Mouse (Mus musculus): ENCODE results near the gene Iqsec1. TPM values are rescaled to one million over a fixed set of nuclear protein-coding genes. Genes with fewer than 3 reads are reported as not detected.

Iqsec1 gene
- polyA plus RNA-seq, 1 experiment from 2014 or later, result 17.4 TPM

DNA sequence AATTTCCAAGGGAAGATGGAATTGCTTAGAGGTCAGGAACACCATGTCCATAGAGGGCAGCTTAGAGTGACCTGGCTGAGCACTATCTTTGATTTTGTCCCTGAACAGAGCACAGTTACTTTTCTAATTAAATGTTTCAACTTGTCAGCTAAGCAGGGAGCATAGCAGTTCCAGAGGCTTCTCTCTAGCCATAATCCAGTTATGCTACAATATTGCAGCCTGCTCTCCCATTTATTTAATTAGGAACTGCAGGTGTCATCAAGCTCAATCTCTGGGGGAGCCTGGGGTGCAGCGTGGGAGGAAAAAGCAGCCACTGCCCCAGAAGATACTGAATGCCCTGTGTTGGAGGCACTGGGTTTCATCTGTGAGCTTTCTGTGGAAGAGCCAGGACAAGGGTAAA lies 127.1 kb downstream of the Iqsec1 start:
- 79% methylated on average over 1 of the region's 1 CpGs for WGBS
- Histone ChIP-seq H3K27ac (replicated peaks; ENCODE audit: low read depth, low read length) (no peak overlapping the region), H3K9ac (ENCODE audit: low read depth, low read length) (no peak overlapping the region), H3K4me1 (ENCODE audit: control insufficient read depth, insufficient read depth, low read length) (no peaks in the 10 kb centered on the region), H3K4me3 (ENCODE audit: low read depth, low read length) (no peak overlapping the region), H3K4me2 (ENCODE audit: low read depth, low read length) (no peak overlapping the region), H3K27me3 (replicated peaks; ENCODE audit: control insufficient read depth, insufficient read depth, low read length) (no peaks in the 10 kb centered on the region), H3K9me3 (ENCODE audit: control insufficient read depth, low read length) (no peaks in the 10 kb centered on the region), H3K36me3 (ENCODE audit: control insufficient read depth, insufficient read depth, low read length) (no peaks in the 10 kb centered on the region)
- ATAC-seq (ENCODE audit: low read depth) (no peak), DNase-seq (ENCODE audit: low spot score) (no peak)

DNA sequence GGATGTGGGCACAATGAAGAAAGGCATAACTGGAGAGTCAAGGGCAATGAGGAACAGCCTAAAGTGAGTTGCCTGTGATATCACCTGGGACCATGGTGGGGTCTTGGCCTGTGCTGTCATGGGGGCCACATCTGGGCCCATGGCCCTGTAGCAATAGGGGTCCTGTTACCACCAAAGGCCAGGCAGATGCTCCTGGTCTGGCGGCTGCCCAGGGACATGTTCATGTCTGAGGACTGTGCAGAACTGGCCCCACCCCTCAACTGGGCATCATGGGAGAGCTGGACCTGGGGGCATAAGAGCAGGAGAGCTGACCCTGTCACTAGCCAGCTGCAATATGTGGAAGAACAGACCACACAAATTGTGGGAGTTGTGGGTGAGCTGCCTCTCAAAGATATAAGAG lies 130.6 kb downstream of the Iqsec1 start:
- H3K4me1 ChIP-seq (ENCODE audit: control insufficient read depth, insufficient read depth, low read length), result no peaks in the 10 kb centered on the region
- 79% methylated on average over 1 of the region's 1 CpGs for WGBS
- no peak overlapping the region for H3K4me2 ChIP-seq (ENCODE audit: low read depth, low read length)
- ATAC-seq (ENCODE audit: low read depth), result no peak
- no peak for DNase-seq (ENCODE audit: low spot score)
- H3K4me3 ChIP-seq (ENCODE audit: low read depth, low read length), result no peak overlapping the region
- H3K27ac ChIP-seq (replicated peaks; ENCODE audit: low read depth, low read length), result no peak overlapping the region
- H3K9ac ChIP-seq (ENCODE audit: low read depth, low read length), result no peak overlapping the region
- H3K27me3 ChIP-seq (replicated peaks; ENCODE audit: control insufficient read depth, insufficient read depth, low read length), result no peaks in the 10 kb centered on the region
- no peaks in the 10 kb centered on the region for H3K36me3 ChIP-seq (ENCODE audit: control insufficient read depth, insufficient read depth, low read length)
- H3K9me3 ChIP-seq (ENCODE audit: control insufficient read depth, low read length), result no peaks in the 10 kb centered on the region

DNA sequence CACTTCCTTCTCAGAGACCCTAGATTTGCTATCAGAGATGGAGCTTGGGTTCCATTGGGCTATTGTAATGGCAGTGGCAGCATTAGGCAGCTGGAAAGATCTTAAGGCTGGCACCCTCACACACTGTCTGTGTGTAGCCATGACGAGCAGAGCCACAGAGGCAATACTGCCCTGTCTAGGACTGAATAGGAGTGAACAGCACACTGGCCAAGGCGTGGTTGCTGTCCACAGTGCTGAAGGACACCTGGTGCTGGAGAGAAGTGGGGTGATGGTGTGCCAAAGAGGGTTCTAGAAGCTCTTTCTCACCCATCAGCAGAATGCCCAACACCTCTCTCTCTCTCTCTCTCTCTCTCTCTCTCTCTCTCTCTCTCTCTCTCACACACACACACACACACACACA lies 136.1 kb downstream of the Iqsec1 start:
- H3K4me2 ChIP-seq (ENCODE audit: low read depth, low read length), result no peak overlapping the region
- H3K9me3 ChIP-seq (ENCODE audit: control insufficient read depth, low read length), result no peaks in the 10 kb centered on the region
- H3K4me3 ChIP-seq (ENCODE audit: low read depth, low read length), result no peak overlapping the region
- no peak for ATAC-seq (ENCODE audit: low read depth)
- H3K9ac ChIP-seq (ENCODE audit: low read depth, low read length), result no peak overlapping the region
- H3K36me3 ChIP-seq (ENCODE audit: control insufficient read depth, insufficient read depth, low read length), result no peaks in the 10 kb centered on the region
- H3K4me1 ChIP-seq (ENCODE audit: control insufficient read depth, insufficient read depth, low read length), result no peaks in the 10 kb centered on the region
- no peak overlapping the region for H3K27ac ChIP-seq (replicated peaks; ENCODE audit: low read depth, low read length)
- H3K27me3 ChIP-seq (replicated peaks; ENCODE audit: control insufficient read depth, insufficient read depth, low read length), result no peaks in the 10 kb centered on the region
- peak; percentile 49 for DNase-seq (ENCODE audit: low spot score)
- WGBS, result 31% methylated on average over 2 of the region's 2 CpGs

DNA sequence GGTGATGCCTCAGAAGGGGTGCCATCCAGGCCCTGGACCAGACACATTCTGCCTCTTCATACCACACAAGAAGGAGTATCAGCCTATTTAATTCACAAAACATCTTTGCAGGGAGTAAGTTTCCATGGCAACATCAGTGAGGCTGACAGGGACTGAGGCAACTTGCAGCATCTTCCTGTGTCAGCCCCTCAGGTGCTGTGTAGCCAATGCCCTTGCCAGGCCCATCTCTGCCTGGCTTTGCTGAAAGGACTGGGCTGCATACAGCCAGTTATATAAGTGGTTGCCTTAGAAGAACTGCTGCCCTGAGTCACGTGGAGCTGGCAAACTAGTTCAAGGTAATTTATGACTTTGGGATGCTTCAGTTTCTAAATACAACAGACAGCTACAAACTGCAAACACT lies 140.4 kb downstream of the Iqsec1 start:
- 77% methylated on average over 1 of the region's 1 CpGs for WGBS
- no peak for DNase-seq (ENCODE audit: low spot score)
- Histone ChIP-seq H3K9ac (ENCODE audit: low read depth, low read length) (no peak overlapping the region), H3K27me3 (replicated peaks; ENCODE audit: control insufficient read depth, insufficient read depth, low read length) (no peaks in the 10 kb centered on the region), H3K36me3 (ENCODE audit: control insufficient read depth, insufficient read depth, low read length) (no peaks in the 10 kb centered on the region), H3K9me3 (ENCODE audit: control insufficient read depth, low read length) (no peaks in the 10 kb centered on the region), H3K4me1 (ENCODE audit: control insufficient read depth, insufficient read depth, low read length) (no peaks in the 10 kb centered on the region), H3K4me2 (ENCODE audit: low read depth, low read length) (no peak overlapping the region), H3K27ac (replicated peaks; ENCODE audit: low read depth, low read length) (no peak overlapping the region), H3K4me3 (ENCODE audit: low read depth, low read length) (no peak overlapping the region)
- no peak for ATAC-seq (ENCODE audit: low read depth)

DNA sequence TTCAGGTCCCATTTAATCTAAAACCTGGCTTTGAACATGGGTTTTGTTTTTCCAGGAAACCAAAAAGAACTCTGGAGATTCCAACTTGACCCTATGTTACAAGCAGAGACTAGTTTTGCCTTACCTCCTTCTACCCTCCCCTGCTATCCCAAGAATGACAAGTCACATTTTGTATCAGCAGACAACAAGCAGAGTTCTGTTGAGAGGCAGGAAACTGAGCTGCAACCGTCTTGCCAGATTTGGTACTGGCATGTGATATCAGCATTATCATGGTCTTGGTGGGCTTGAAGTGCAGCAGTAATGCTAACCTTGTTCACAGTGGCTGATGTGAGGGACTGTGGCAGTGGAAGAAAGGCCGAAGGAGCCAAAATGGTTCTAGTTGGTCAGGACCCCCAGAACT lies 141.0 kb downstream of the Iqsec1 start:
- DNase-seq (ENCODE audit: low spot score) (no peak), ATAC-seq (ENCODE audit: low read depth) (no peak)

DNA sequence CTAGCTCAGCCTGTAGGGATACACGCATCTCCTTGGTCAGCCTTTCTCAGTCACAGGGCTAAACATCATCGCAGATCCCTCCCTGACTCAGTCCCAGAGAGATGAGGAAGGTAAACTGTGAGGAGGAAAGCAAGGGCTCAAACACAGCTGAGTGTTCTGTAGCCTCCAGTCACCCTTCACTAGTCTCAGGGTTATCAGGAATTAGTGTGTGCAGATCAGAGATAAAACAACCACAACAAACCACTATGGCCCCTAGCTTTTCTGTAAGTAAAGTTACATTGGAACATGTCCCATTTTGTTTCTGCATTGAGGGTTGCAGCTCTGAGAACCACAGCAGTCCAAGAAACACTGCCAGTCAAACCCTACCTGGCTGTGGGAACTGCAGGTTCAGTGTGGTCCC lies 148.5 kb downstream of the Iqsec1 start:
- DNase-seq (ENCODE audit: low spot score) (no peak), ATAC-seq (ENCODE audit: low read depth) (no peak)
- no peak overlapping the region for H3K4me3 ChIP-seq (ENCODE audit: low read depth, low read length)
- H3K36me3 ChIP-seq (ENCODE audit: control insufficient read depth, insufficient read depth, low read length), result no peaks in the 10 kb centered on the region
- no peaks in the 10 kb centered on the region for H3K27me3 ChIP-seq (replicated peaks; ENCODE audit: control insufficient read depth, insufficient read depth, low read length)
- 94% methylated on average over 2 of the region's 2 CpGs for WGBS
- H3K9ac ChIP-seq (ENCODE audit: low read depth, low read length), result no peak overlapping the region
- no peak overlapping the region for H3K4me2 ChIP-seq (ENCODE audit: low read depth, low read length)
- H3K27ac ChIP-seq (replicated peaks; ENCODE audit: low read depth, low read length), result no peak overlapping the region
- H3K9me3 ChIP-seq (ENCODE audit: control insufficient read depth, low read length), result no peaks in the 10 kb centered on the region
- H3K4me1 ChIP-seq (ENCODE audit: control insufficient read depth, insufficient read depth, low read length), result no peaks in the 10 kb centered on the region

More for the DNA sequence above, 141.0 kb downstream of the Iqsec1 start:
- Histone ChIP-seq H3K4me2 (ENCODE audit: low read depth, low read length) (no peak overlapping the region), H3K27me3 (replicated peaks; ENCODE audit: control insufficient read depth, insufficient read depth, low read length) (no peaks in the 10 kb centered on the region), H3K36me3 (ENCODE audit: control insufficient read depth, insufficient read depth, low read length) (no peaks in the 10 kb centered on the region), H3K9ac (ENCODE audit: low read depth, low read length) (no peak overlapping the region), H3K27ac (replicated peaks; ENCODE audit: low read depth, low read length) (no peak overlapping the region), H3K4me1 (ENCODE audit: control insufficient read depth, insufficient read depth, low read length) (no peaks in the 10 kb centered on the region), H3K4me3 (ENCODE audit: low read depth, low read length) (no peak overlapping the region), H3K9me3 (ENCODE audit: control insufficient read depth, low read length) (no peaks in the 10 kb centered on the region)
- 68% methylated on average over 2 of the region's 2 CpGs for WGBS

DNA sequence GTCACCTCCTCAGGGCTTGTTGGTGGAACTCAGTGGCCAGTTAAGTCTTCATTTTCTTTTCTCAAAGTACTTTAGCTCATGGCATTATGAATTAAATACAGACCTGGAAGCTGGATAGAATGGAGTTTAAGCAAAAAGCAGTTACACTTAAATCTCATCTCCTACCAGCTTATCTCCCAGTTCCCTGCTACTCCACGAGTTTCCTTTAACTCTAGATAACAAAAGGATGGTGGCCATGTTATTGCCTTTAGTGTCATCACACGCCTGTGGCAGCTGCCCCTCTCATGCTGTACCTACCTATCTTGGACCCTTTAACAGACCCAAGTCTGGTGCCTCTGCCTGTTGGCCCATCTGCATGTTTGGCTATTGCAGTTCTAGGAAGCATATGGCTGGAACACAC lies 151.7 kb downstream of the Iqsec1 start:
- 69% methylated on average over 2 of the region's 2 CpGs for WGBS
- no peak for ATAC-seq (ENCODE audit: low read depth)

DNA sequence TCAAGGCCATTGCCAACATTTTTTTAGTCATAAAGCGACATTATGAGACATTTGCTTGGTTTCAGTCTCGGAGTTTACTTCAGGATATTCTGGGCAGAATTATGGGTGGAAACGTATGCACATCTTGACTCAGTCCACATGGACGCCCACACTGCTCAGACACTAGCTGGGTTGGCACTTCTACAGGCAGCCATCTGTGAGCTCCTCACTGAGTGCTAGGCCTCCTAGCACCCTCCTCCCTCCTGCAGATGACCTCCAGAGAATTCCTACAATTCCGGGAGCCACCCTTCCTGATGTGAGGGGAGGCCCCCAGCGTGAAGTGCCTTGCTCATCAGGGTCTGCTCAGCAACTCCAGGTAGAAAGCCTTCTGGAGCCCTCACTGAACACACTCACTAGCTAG lies 158.9 kb downstream of the Iqsec1 start:
- Histone ChIP-seq H3K27ac (replicated peaks; ENCODE audit: low read depth, low read length) (no peak overlapping the region), H3K36me3 (ENCODE audit: control insufficient read depth, insufficient read depth, low read length) (no peaks in the 10 kb centered on the region), H3K4me1 (ENCODE audit: control insufficient read depth, insufficient read depth, low read length) (no peaks in the 10 kb centered on the region), H3K4me2 (ENCODE audit: low read depth, low read length) (no peak overlapping the region), H3K4me3 (ENCODE audit: low read depth, low read length) (no peak overlapping the region), H3K9me3 (ENCODE audit: control insufficient read depth, low read length) (no peaks in the 10 kb centered on the region), H3K9ac (ENCODE audit: low read depth, low read length) (no peak overlapping the region), H3K27me3 (replicated peaks; ENCODE audit: control insufficient read depth, insufficient read depth, low read length) (no peaks in the 10 kb centered on the region)
- DNase-seq (ENCODE audit: low spot score), result no peak
- 88% methylated on average over 6 of the region's 6 CpGs for WGBS
- no peak for ATAC-seq (ENCODE audit: low read depth)

More for the DNA sequence above, 151.7 kb downstream of the Iqsec1 start:
- no peak overlapping the region for H3K4me2 ChIP-seq (ENCODE audit: low read depth, low read length)
- H3K27me3 ChIP-seq (replicated peaks; ENCODE audit: control insufficient read depth, insufficient read depth, low read length), result no peaks in the 10 kb centered on the region
- H3K9ac ChIP-seq (ENCODE audit: low read depth, low read length), result no peak overlapping the region
- no peaks in the 10 kb centered on the region for H3K9me3 ChIP-seq (ENCODE audit: control insufficient read depth, low read length)
- no peak overlapping the region for H3K27ac ChIP-seq (replicated peaks; ENCODE audit: low read depth, low read length)
- no peaks in the 10 kb centered on the region for H3K36me3 ChIP-seq (ENCODE audit: control insufficient read depth, insufficient read depth, low read length)
- no peak overlapping the region for H3K4me3 ChIP-seq (ENCODE audit: low read depth, low read length)
- H3K4me1 ChIP-seq (ENCODE audit: control insufficient read depth, insufficient read depth, low read length), result no peaks in the 10 kb centered on the region
- no peak for DNase-seq (ENCODE audit: low spot score)

DNA sequence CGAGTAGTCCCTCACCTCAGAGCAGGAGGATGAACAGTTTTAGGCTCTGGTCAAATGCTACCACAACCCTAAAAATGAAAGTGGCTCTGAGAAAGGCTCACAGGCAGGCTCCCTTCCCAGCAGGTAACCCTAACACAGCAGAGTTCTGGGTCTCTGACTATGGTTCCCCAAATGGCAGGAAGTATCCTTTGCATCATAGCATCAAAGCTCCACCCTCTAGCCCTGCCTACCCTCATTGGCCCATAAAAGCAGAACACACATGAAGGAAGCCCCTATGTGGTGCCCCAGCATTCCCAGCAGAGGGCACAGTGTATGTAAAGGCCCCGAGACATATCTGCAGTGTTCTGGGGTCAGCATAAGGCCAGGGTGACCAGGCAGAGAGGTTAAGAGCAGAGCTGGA lies 163.4 kb downstream of the Iqsec1 start:
- Histone ChIP-seq H3K4me1 (ENCODE audit: control insufficient read depth, insufficient read depth, low read length) (no peaks in the 10 kb centered on the region), H3K9ac (ENCODE audit: low read depth, low read length) (no peak overlapping the region), H3K27me3 (replicated peaks; ENCODE audit: control insufficient read depth, insufficient read depth, low read length) (no peaks in the 10 kb centered on the region), H3K36me3 (ENCODE audit: control insufficient read depth, insufficient read depth, low read length) (no peaks in the 10 kb centered on the region), H3K4me3 (ENCODE audit: low read depth, low read length) (no peak overlapping the region), H3K4me2 (ENCODE audit: low read depth, low read length) (no peak overlapping the region), H3K9me3 (ENCODE audit: control insufficient read depth, low read length) (no peaks in the 10 kb centered on the region), H3K27ac (replicated peaks; ENCODE audit: low read depth, low read length) (no peak overlapping the region)
- ATAC-seq (ENCODE audit: low read depth) (no peak), DNase-seq (ENCODE audit: low spot score) (no peak)
- WGBS, result 80% methylated on average over 2 of the region's 2 CpGs

All from embryonic facial prominence, embryonic 14.5 days (tissue).